Mouse (Mus musculus) G1E (cell line): ENCODE results near the gene Rbm5.

Experiments
- CTCF ChIP-seq: IDR thresholded peaks from 2 replicates; pipeline ENCODE4 v1.5.1; 2012; ENCODE audit warnings: low read depth, low read length, inconsistent platforms, mixed read lengths
- GATA1 ChIP-seq: IDR thresholded peaks from 2 replicates; pipeline ENCODE4 v1.6.1; 2012; ENCODE audit warnings: borderline replicate concordance, low read length, inconsistent platforms, mixed read lengths
- GATA2 ChIP-seq: IDR thresholded peaks from 2 replicates; pipeline ENCODE4 v1.6.1; 2012; ENCODE audit warnings: low read depth, low read length, inconsistent platforms, borderline replicate concordance
- POLR2AphosphoS5 ChIP-seq: IDR thresholded peaks from 2 replicates; pipeline ENCODE4 v1.6.1; 2012; ENCODE audit warnings: low read depth, low read length, inconsistent platforms; ENCODE audit not compliant: insufficient replicate concordance
- TAL1 ChIP-seq: conservative IDR thresholded peaks from 2 replicates; pipeline ENCODE4 v1.6.1; 2012; ENCODE audit warnings: low read depth, low read length, inconsistent platforms, mixed read lengths

- TF ChIP-seq GATA2 (no peak), GATA1 (no peak), CTCF (no peak), TAL1 (no peak), POLR2AphosphoS5 (no peak)
These were observed 73.8 kb downstream of the Rbm5 start for GRCm38 (mm10) chr9:107696845-107697610.
